Mouse (Mus musculus) heart, postnatal 0 days (tissue): ENCODE data around the gene Itgae. TPM values are rescaled to one million over a fixed set of nuclear protein-coding genes. Genes with fewer than 3 reads are reported as not detected.

Experiments
- ATAC-seq: fragments of 200-750 bp; cut with Nextera tagmentation; 2 replicates; pipeline ENCODE4 v1.8.0; 2017; ENCODE audit warnings: low read depth, moderate number of reproducible peaks, moderate library complexity; ENCODE audit not compliant: insufficient read depth
- DNase-seq: peaks from one replicate; pipeline ENCODE4 v3.0.0-alpha.2; 2016; ENCODE audit warnings: low spot score
- H3K27ac ChIP-seq: fragments of 300-500 bp; sonication (generic); 2 replicates; pipeline ENCODE4 v1.5.1; 2014; ENCODE audit warnings: low read depth, mild to moderate bottlenecking
- H3K27me3 ChIP-seq: fragments of 300-500 bp; sonication (generic); 2 replicates; pipeline ENCODE4 v1.6.1; 2014; ENCODE audit warnings: low read length, mixed read lengths; ENCODE audit not compliant: control insufficient read depth, insufficient read depth
- H3K36me3 ChIP-seq: fragments of 300-500 bp; sonication (generic); replicated peaks from 2 replicates; pipeline ENCODE4 v1.6.1; 2014; ENCODE audit warnings: low read length, mixed read lengths; ENCODE audit not compliant: control insufficient read depth, insufficient read depth
- H3K4me1 ChIP-seq: fragments of 300-500 bp; sonication (generic); 2 replicates; pipeline ENCODE4 v1.6.1; 2014; ENCODE audit warnings: antibody characterized with exemption; ENCODE audit not compliant: control insufficient read depth, insufficient read depth
- H3K4me2 ChIP-seq: fragments of 300-500 bp; sonication (generic); 2 replicates; pipeline ENCODE4 v1.6.1; 2014; ENCODE audit warnings: low read depth, mild to moderate bottlenecking, low read length, moderate library complexity
- H3K4me3 ChIP-seq: fragments of 300-500 bp; sonication (generic); 2 replicates; pipeline ENCODE4 v1.5.1; 2014; ENCODE audit warnings: low read depth, low read length
- H3K9ac ChIP-seq: fragments of 300-500 bp; sonication (generic); replicated peaks from 2 replicates; pipeline ENCODE4 v1.6.1; 2014; ENCODE audit warnings: low read depth, low read length, mixed read lengths
- H3K9me3 ChIP-seq: fragments of 300-500 bp; sonication (generic); replicated peaks from 2 replicates; pipeline ENCODE4 v1.6.1; 2016; ENCODE audit warnings: low read length; ENCODE audit not compliant: control insufficient read depth
- CTCF ChIP-seq: IDR thresholded peaks from 2 replicates; pipeline ENCODE4 v1.5.1; 2016; ENCODE audit warnings: antibody characterized with exemption, control low read depth, low read depth
- EP300 ChIP-seq: IDR thresholded peaks from 2 replicates; pipeline ENCODE4 v1.6.1; 2016; ENCODE audit warnings: antibody characterized with exemption, low read depth
- WGBS: fragments of 180-500 bp; shearing (Covaris S2); extraction: QIAGEN DNeasy Blood & Tissue Kit; methylation state at CpG from one replicate; pipeline ENCODE4 v1.1.7; 2014; 5-methylcytosine and 5-hydroxymethylcytosine counted together
- polyA plus RNA-seq: library from polyadenylated mRNA; unstranded; fragments of >200 nt; fragmentation: Nextera tagmentation; extraction: Ambion mirVana; gene quantifications from 2 replicates; pipeline ENCODE4 v1.2.1, GENCODE M21; 2015
- total RNA-seq: library from RNA; depleted of rRNA; stranded (reverse); fragments of >200 nt; gene quantifications from 2 replicates; pipeline ENCODE4 v1.2.3, GENCODE M21; 2014; ENCODE audit warnings: low replicate concordance; rRNA removed

Itgae gene
- total and polyA plus RNA-seq, 2 experiments from 2014 or later = 0.12 TPM; not detected in 1

DNA sequence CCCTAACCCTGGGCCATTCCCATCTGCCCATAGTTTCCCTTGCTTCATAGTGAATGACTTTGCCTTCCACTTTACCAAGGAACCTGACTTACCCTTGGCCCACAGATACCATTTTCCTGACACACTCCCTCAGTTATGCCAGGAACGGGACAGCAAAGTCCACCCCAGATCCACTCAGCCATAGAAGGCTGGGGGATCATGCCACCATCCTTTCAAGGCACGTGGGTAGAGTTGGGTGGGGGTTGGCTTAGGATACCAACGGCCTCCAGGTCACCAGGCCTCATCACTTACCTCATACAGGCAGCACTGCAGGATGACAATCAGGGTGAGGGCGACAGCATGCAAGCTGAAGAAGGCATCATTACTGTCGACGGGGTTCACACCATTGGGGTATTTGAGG is 96.8 kb downstream of the Itgae start:
- 85% methylated on average over 6 of the region's 6 CpGs for WGBS
- DNase-seq (no peak), ATAC-seq (no peak)
- Histone ChIP-seq H3K27me3 (no peaks in the 10 kb centered on the region), H3K27ac (no peak overlapping the region), H3K9me3 (no peaks in the 10 kb centered on the region), H3K36me3 (peaks cover 73% of the 10 kb centered on the region), H3K4me3 (no peak overlapping the region), H3K4me2 (no peak overlapping the region), H3K4me1 (no peaks in the 10 kb centered on the region), H3K9ac (no peak overlapping the region)
- TF ChIP-seq CTCF (no peak), EP300 (no peak)

DNA sequence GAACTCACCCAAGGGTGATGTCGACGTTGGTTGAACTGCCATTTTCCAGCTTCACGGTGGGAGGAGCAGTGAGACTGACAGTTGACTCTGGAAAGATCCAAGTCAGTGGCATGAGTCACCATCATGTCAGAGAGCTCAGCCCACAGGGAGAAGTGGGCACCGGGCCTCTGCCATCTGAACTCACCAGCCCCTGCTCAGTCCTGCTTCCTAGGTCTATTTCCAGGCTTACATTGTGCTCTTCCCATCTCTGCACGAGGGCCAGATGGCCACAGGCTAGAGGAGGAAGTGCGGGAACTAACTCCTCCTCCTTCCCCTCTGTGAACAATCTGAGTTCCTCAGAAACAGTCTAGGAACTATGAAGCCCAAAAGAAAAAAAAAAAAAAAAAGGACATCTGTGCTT is 102.7 kb downstream of the Itgae start:
- TF ChIP-seq CTCF = no peak
- no peak for TF ChIP-seq EP300
- Histone ChIP-seq H3K4me1 (peaks cover 4% of the 10 kb centered on the region; the same call in 1 of the 2 replicates), H3K9me3 (no peaks in the 10 kb centered on the region), H3K9ac (no peak overlapping the region), H3K27ac (no peak overlapping the region), H3K4me3 (no peak overlapping the region), H3K27me3 (no peaks in the 10 kb centered on the region), H3K4me2 (no peak overlapping the region), H3K36me3 (peaks cover 45% of the 10 kb centered on the region)
- WGBS = 57% methylated on average over 6 of the region's 6 CpGs
- no peak for ATAC-seq
- DNase-seq = no peak

DNA sequence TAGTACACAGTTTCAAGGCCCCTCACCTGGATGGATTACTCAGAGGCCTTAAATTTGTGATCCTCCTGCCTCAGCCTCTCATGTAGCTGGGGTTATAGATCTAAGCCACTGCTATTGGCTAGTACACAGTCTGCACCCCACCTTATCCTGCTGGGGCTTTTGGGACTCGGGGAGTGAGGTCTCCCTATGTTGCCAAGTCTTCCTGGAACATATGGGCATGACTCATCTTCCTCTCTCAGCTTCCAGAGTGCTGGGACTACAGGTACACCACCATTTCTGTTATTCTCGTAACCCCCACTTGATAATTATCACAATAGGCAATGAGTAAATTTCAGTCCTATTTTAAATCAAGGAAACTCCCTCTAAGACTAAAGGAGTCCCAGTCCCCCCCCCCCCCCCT is 104.1 kb downstream of the Itgae start:
- no peak overlapping the region for H3K9ac ChIP-seq
- H3K4me1 ChIP-seq = peaks cover 8% of the 10 kb centered on the region; the same call in 1 of the 2 replicates
- H3K27ac ChIP-seq = no peak overlapping the region
- H3K27me3 ChIP-seq = no peaks in the 10 kb centered on the region
- 58% methylated on average over 2 of the region's 2 CpGs for WGBS
- no peak overlapping the region for H3K4me2 ChIP-seq
- TF ChIP-seq EP300 (no peak), CTCF (no peak)
- no peak overlapping the region for H3K4me3 ChIP-seq
- H3K9me3 ChIP-seq = no peaks in the 10 kb centered on the region
- peaks cover 37% of the 10 kb centered on the region for H3K36me3 ChIP-seq
- ATAC-seq (no peak), DNase-seq (no peak)

Other genes with a start within 250 kb of the Itgae start
- gene Atp2a3, start 129.4 kb upstream of the Itgae start, total RNA-seq = 3.8 and 9.7 TPM in 2 replicates
- 2.6 and 3.1 TPM in 2 replicates for gene Atp2a3, start 129.4 kb upstream of the Itgae start, polyA plus RNA-seq
- gene P2rx1, start 91.5 kb upstream of the Itgae start, total RNA-seq = 1.4 and 24.8 TPM in 2 replicates
- gene P2rx1, start 91.5 kb upstream of the Itgae start, polyA plus RNA-seq = 0.71 and 1.0 TPM in 2 replicates
- gene Camkk1, start 71.6 kb upstream of the Itgae start, total RNA-seq = 0.62 and 4.9 TPM in 2 replicates
- gene Camkk1, start 71.6 kb upstream of the Itgae start, polyA plus RNA-seq = 0.68 and 1.1 TPM in 2 replicates
- 7.1 and 8.9 TPM in 2 replicates for gene Ncbp3, start 42.8 kb upstream of the Itgae start, total RNA-seq
- gene Ncbp3, start 42.8 kb upstream of the Itgae start, polyA plus RNA-seq = 6.6 and 7.0 TPM in 2 replicates
- gene Haspin, start 47.7 kb downstream of the Itgae start, total RNA-seq = 2.4 and 6.0 TPM in 2 replicates
- gene Haspin, start 47.7 kb downstream of the Itgae start, polyA plus RNA-seq = 3.0 and 4.0 TPM in 2 replicates
- 2.0 and 4.3 TPM in 2 replicates for gene P2rx5, start 69.8 kb downstream of the Itgae start, total RNA-seq
- 1.6 and 1.7 TPM in 2 replicates for gene P2rx5, start 69.8 kb downstream of the Itgae start, polyA plus RNA-seq
- gene Emc6, start 86.5 kb downstream of the Itgae start, total RNA-seq = 122 and 178 TPM in 2 replicates
- 123 and 132 TPM in 2 replicates for gene Emc6, start 86.5 kb downstream of the Itgae start, polyA plus RNA-seq
- gene Tax1bp3, start 86.5 kb downstream of the Itgae start, total RNA-seq = 103 and 144 TPM in 2 replicates
- gene Tax1bp3, start 86.5 kb downstream of the Itgae start, polyA plus RNA-seq = 217 and 224 TPM in 2 replicates
- 17.0 and 17.3 TPM in 2 replicates for gene Ctns, start 108.5 kb downstream of the Itgae start, total RNA-seq
- 10.3 and 10.7 TPM in 2 replicates for gene Ctns, start 108.5 kb downstream of the Itgae start, polyA plus RNA-seq
- gene Shpk, start 108.9 kb downstream of the Itgae start, total RNA-seq = 0.08 and 1.9 TPM in 2 replicates
- gene Shpk, start 108.9 kb downstream of the Itgae start, polyA plus RNA-seq = 0.77 and 0.95 TPM in 2 replicates
- 3.1 TPM in 1 of 2 replicates, not detected in the other for gene Trpv1, start 143.7 kb downstream of the Itgae start, total RNA-seq
- 0.07 TPM in 1 of 2 replicates, not detected in the other for gene Trpv1, start 143.7 kb downstream of the Itgae start, polyA plus RNA-seq
- 0.04 TPM in 1 of 2 replicates, not detected in the other for gene Trpv3, start 176.8 kb downstream of the Itgae start, total RNA-seq
- 0.07 and 0.08 TPM in 2 replicates for gene Trpv3, start 176.8 kb downstream of the Itgae start, polyA plus RNA-seq
- not detected in 2 replicates for gene Aspa, start 239.0 kb downstream of the Itgae start, total RNA-seq
- 0.23 and 0.37 TPM in 2 replicates for gene Aspa, start 239.0 kb downstream of the Itgae start, polyA plus RNA-seq
- not detected in 2 replicates for gene Gm49340, start 239.2 kb downstream of the Itgae start, total RNA-seq
- not detected in 2 replicates for gene Gm49340, start 239.2 kb downstream of the Itgae start, polyA plus RNA-seq
- gene Spata22, start 239.2 kb downstream of the Itgae start, total RNA-seq = not detected in 2 replicates
- not detected in 2 replicates for gene Spata22, start 239.2 kb downstream of the Itgae start, polyA plus RNA-seq